Mouse (Mus musculus) intestine, embryonic 14.5 days (tissue): Measurements from ENCODE around the gene Pmm1. TPM values are rescaled to one million over a fixed set of nuclear protein-coding genes. Genes with fewer than 3 reads are reported as not detected.

Source experiments
- ATAC-seq: fragments of 200-750 bp; cut with Nextera tagmentation; replicated peaks from 2 replicates; pipeline ENCODE4 v1.8.0; 2017; ENCODE audit warnings: low read depth, moderate number of reproducible peaks, moderate TSS enrichment, moderate library complexity; ENCODE audit not compliant: low FRiP score, low TSS enrichment
- DNase-seq: peaks from one replicate; pipeline ENCODE4 v3.0.0-alpha.2; 2018; ENCODE audit warnings: low spot score
- H3K27ac ChIP-seq: fragments of 300-500 bp; sonication (generic); 2 replicates; pipeline ENCODE4 v1.5.1; 2014; ENCODE audit warnings: low read depth, mild to moderate bottlenecking, control low read depth
- H3K27me3 ChIP-seq: fragments of 300-500 bp; sonication (generic); replicated peaks from 2 replicates; pipeline ENCODE4 v1.6.1; 2014; ENCODE audit warnings: low read length, control low read depth; ENCODE audit not compliant: control insufficient read depth, insufficient read depth
- H3K36me3 ChIP-seq: fragments of 300-500 bp; sonication (generic); 2 replicates; pipeline ENCODE4 v1.6.1; 2014; ENCODE audit warnings: low read length, control low read depth; ENCODE audit not compliant: control insufficient read depth, insufficient read depth
- H3K4me1 ChIP-seq: fragments of 300-500 bp; sonication (generic); replicated peaks from 2 replicates; pipeline ENCODE4 v1.6.1; 2014; ENCODE audit warnings: low read length, control low read depth, mixed read lengths; ENCODE audit not compliant: control insufficient read depth, insufficient read depth
- H3K4me2 ChIP-seq: fragments of 300-500 bp; sonication (generic); 2 replicates; pipeline ENCODE4 v1.6.1; 2014; ENCODE audit warnings: low read length
- H3K4me3 ChIP-seq: fragments of 300-500 bp; sonication (generic); 2 replicates; pipeline ENCODE4 v1.5.1; 2014; ENCODE audit warnings: low read depth, low read length, control low read depth, mixed read lengths
- H3K9ac ChIP-seq: fragments of 300-500 bp; sonication (generic); 2 replicates; pipeline ENCODE4 v1.6.1; 2014; ENCODE audit warnings: mild to moderate bottlenecking, low read length
- H3K9me3 ChIP-seq: fragments of 300-500 bp; sonication (generic); 2 replicates; pipeline ENCODE4 v1.6.1; 2016; ENCODE audit warnings: low read length, control low read depth; ENCODE audit not compliant: control insufficient read depth
- WGBS: fragments of 180-500 bp; shearing (Covaris S2); extraction: QIAGEN DNeasy Blood & Tissue Kit; methylation state at CpG from one replicate; pipeline ENCODE4 v1.1.7; 2014; 5-methylcytosine and 5-hydroxymethylcytosine counted together
- polyA plus RNA-seq: library from polyadenylated mRNA; unstranded; fragments of >200 nt; fragmentation: Nextera tagmentation; extraction: Ambion mirVana; gene quantifications from 2 replicates; pipeline ENCODE4 v1.2.1, GENCODE M21; 2014

The Pmm1 gene
- polyA plus RNA-seq, 1 experiment from 2014 or later = 25.8 TPM

DNA sequence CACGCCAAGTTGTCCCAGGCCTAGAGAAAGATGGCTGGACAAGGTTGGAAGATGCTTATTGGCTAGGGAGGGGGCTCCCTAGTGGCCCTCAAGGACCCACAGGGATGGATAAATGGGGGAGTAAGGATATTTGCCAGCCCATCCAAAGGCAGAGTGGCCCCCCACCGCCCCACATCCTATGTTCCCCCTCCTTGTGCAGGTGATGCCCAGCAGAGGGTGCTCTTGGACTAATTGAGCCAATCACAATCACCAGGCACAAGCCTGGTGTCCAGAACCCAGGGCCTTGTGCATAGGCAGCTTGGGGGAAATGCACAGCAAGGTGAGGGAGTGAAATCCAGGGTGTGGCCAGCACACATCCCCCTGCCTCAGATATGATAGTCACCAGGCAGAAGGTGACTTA, 22.5 kb downstream of the Pmm1 start:
- peaks cover 17% of the 10 kb centered on the region for H3K4me1 ChIP-seq
- H3K27me3 ChIP-seq = no peaks in the 10 kb centered on the region
- DNase-seq (peak; percentile 65), ATAC-seq (no peak)
- H3K9me3 ChIP-seq = no peaks in the 10 kb centered on the region
- H3K4me2 ChIP-seq = peak overlapping the region; percentile 77
- H3K36me3 ChIP-seq = no peaks in the 10 kb centered on the region
- H3K9ac ChIP-seq = no peak overlapping the region
- no peak overlapping the region for H3K27ac ChIP-seq
- WGBS = 53% methylated on average over 2 of the region's 2 CpGs
- no peak overlapping the region for H3K4me3 ChIP-seq

DNA sequence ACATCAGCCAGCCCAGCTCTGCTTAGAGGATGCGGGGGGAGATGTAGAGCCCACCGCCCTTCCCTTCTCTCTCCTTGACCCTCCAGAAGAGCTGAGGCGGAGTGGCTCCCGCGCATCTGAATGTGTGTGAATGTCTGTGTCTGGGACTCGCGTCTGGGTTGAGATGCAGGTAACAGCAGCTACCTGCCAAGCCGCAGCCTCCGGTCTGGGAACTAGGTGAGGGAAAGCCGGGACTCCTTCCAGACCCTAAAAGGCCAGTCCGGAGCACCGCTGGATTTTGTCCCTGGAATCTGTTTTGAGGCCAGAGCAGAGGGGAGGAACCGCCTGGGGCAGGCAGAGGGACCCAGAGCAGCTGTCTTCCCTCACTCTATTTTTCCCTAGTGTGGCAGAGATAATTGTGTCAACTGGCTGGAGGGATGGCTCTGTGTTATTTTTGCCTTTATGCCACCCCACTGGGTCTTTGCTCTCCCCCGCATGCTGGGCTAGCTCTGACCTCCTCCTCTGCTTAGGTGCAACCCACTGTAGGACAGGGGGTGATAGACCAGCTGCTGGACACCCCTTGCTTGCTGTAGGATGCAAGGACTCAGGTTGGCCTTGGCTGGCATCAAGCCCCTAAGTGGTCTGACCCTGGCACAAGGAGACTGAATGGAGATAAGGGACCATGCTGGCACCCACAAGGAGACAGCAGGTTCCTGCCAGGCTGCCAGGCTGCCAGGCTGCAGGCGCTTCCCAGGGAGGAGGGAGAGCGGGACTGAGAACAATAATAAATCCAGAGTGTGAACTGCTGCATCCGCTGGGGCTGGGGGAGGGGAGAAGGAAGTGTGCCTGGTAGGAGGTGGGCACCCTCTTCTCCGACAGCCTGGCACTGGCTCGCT, 23.4 kb downstream of the Pmm1 start:
- ATAC-seq = peak; percentile 7; the same call in 1 of the 2 replicates
- H3K27me3 ChIP-seq = no peaks in the 10 kb centered on the region
- H3K4me1 ChIP-seq = peaks cover 19% of the 10 kb centered on the region
- H3K9me3 ChIP-seq = no peaks in the 10 kb centered on the region
- peak overlapping the region; percentile 50 for H3K4me3 ChIP-seq
- H3K4me2 ChIP-seq = peak overlapping the region; percentile 77
- WGBS = 9% methylated on average over 19 of the region's 19 CpGs
- peak; percentile 66 for DNase-seq
- H3K27ac ChIP-seq = peak overlapping the region; percentile 73
- H3K36me3 ChIP-seq = no peaks in the 10 kb centered on the region
- H3K9ac ChIP-seq = peak overlapping the region; percentile 50

DNA sequence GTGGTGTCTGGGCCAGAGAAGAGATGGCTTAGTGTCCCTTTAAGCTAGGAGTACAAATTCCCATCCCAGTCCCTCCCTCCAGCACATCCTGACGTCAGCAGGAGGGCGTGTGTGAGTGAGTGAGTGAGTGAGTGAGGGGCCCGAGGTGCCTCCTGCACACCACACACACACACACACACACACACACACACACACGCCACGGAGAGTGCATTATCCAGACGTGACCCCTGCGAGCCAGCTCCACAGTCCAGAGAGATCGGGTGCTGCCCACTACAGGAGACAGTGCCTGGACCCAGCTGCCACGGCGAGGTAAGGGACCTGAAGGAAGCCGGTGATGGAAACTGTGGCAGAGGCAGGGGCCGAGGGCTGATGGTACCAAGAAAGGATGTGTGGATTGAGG, 24.1 kb downstream of the Pmm1 start, which contains the start of gene Csdc2:
Csdc2 (plus strand) TSS at position 81 of the 400 bp plus-strand sequence.
- peak within 1 kb of the TSS; percentile 50 for H3K9ac ChIP-seq
- no peaks in the 10 kb centered on the region for H3K9me3 ChIP-seq
- peak; percentile 70 for ATAC-seq
- peak within 1 kb of the TSS; percentile 73 for H3K27ac ChIP-seq
- no peaks in the 10 kb centered on the region for H3K27me3 ChIP-seq
- under 1% methylated on average over 12 of the region's 12 CpGs for WGBS
- H3K36me3 ChIP-seq = no peaks in the 10 kb centered on the region
- peak; percentile 83 for DNase-seq
- peaks cover 19% of the 10 kb centered on the region for H3K4me1 ChIP-seq
- peak within 1 kb of the TSS; percentile 50 for H3K4me3 ChIP-seq
- peak within 1 kb of the TSS; percentile 77 for H3K4me2 ChIP-seq

DNA sequence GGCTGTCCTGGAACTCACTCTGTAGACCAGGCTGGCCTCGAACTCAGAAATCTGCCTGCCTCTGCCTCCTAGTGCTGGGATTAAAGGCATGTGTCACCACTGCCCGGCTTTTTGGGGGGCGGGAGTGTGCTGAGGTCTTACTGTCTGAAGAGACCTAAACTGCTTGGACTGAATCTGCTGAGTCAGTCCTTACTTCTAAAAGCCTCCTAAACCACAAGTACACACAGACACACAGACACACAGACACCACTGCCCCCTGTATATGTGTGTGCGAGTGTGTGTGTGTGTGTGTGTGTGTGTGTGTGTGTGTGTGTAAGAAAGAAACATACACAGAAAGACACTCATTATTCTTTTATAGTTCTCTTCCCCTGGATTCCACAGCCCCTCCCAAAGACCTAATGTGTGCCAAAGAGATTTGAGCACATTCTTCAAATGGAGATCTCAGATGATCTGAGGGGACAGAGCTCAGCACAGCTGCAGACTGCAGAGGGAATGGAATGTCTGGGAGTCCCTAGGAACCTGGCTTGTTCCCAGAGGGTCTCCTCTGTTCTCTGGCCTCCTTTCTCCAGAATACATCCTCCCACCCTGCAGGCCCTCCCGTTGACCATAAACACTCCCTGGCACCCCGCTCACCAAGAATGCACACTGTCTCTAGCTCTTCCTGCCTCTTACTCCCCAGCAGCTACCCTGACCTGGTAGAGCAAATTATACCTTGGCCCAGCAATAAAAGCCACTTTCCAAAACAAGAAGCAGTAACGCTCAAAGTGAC, 24.7 kb downstream of the Pmm1 start:
- peak overlapping the region; percentile 50 for H3K4me3 ChIP-seq
- H3K27ac ChIP-seq = peak overlapping the region; percentile 73
- DNase-seq (no peak), ATAC-seq (0 out of 2 replicates have a peak, but pooled peaks have one; percentile 25)
- H3K9ac ChIP-seq = no peak overlapping the region
- no peaks in the 10 kb centered on the region for H3K9me3 ChIP-seq
- no peaks in the 10 kb centered on the region for H3K27me3 ChIP-seq
- peak overlapping the region; percentile 77 for H3K4me2 ChIP-seq
- peaks cover 19% of the 10 kb centered on the region for H3K4me1 ChIP-seq
- WGBS = 49% methylated on average over 7 of the region's 7 CpGs
- no peaks in the 10 kb centered on the region for H3K36me3 ChIP-seq

DNA sequence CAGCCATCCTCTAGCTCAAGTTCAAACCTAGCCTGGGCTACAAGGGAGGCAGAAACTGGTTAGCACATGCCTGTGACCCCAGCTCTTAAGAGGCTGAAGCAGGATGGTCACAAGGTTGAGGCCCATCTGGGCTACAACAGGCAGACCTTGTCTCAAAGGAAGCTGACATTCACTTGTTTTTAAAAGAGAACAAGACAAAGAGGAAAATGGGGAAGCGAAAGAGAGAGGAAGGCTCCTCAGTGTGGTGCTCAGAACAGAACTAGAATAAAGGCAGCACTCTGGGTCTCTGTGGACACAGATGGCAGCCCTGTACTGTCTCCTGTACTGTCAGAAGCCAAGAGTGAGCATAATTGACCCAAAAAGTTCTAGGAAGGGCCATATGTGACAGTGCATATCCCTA, 26.7 kb downstream of the Pmm1 start:
- Histone ChIP-seq H3K9ac (no peak overlapping the region), H3K27ac (no peak overlapping the region), H3K27me3 (no peaks in the 10 kb centered on the region), H3K9me3 (no peaks in the 10 kb centered on the region), H3K4me3 (no peak overlapping the region), H3K4me1 (peaks cover 19% of the 10 kb centered on the region), H3K4me2 (no peak overlapping the region), H3K36me3 (no peaks in the 10 kb centered on the region)
- no peak for DNase-seq
- 88% methylated on average over 1 of the region's 1 CpGs for WGBS
- no peak for ATAC-seq

DNA sequence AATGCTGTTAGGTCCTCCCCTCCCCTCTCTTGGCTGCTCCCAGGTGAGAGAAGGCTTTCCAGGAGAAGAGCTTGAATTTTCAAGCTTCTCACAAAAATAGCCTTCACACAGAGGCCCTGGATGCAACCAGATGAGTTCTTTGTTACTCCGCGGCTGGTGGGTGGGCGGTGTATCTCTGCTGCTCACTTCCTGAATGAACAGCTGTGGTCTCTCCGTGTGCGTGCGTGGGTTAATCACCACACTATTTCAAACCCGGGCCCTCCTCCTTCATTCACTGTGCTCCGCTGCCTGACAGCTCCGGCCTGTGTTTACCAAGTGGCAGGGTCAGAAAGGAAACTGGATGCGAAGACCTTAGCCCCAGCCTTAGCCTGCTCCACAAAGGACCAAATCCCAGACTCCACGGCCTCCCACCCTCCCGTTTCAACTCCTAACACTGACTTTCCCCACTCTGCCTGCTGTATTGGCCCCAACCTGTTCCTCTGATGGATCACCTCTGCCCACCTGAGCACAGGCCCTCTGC, 27.7 kb downstream of the Pmm1 start:
- H3K27me3 ChIP-seq = no peaks in the 10 kb centered on the region
- H3K9ac ChIP-seq = peak overlapping the region; percentile 20; the same call in 1 of the 2 replicates
- WGBS = 17% methylated on average over 12 of the region's 12 CpGs
- peaks cover 16% of the 10 kb centered on the region for H3K4me1 ChIP-seq
- H3K36me3 ChIP-seq = no peaks in the 10 kb centered on the region
- DNase-seq = no peak
- no peaks in the 10 kb centered on the region for H3K9me3 ChIP-seq
- no peak overlapping the region for H3K4me3 ChIP-seq
- peak overlapping the region; percentile 60; the same call in 1 of the 2 replicates for H3K27ac ChIP-seq
- 0 out of 2 replicates have a peak overlapping the region, but pooled peaks have one; percentile 16 for H3K4me2 ChIP-seq
- ATAC-seq = no peak

DNA sequence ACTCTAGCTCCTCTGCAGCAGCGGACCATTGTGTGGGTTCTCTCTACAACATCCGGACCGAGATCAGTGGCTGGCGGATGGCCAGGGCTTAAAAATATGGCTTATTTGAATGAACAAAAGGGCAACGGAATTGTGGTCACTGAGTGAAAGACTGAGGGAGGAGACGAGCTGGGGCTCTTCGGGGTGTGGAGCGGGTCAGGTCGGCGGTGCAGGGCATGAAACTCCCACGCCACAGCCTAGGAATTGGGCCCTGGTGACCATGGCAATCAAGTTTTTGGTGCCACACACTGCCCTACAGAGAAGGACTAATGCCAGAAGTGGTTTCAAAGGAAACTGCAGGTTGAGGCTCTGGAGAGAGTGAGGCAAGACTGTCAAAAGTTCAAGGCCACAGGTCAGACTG, 32.5 kb downstream of the Pmm1 start:
- Histone ChIP-seq H3K36me3 (0 out of 2 replicates have a peak, but pooled peaks cover 3% of the 10 kb centered on the region), H3K4me1 (peaks cover 16% of the 10 kb centered on the region), H3K4me2 (no peak overlapping the region; the same call in 1 of the 2 replicates), H3K4me3 (no peak overlapping the region), H3K27ac (no peak overlapping the region), H3K9me3 (no peaks in the 10 kb centered on the region), H3K27me3 (no peaks in the 10 kb centered on the region), H3K9ac (no peak overlapping the region)
- no peak for DNase-seq
- ATAC-seq = no peak
- WGBS = 57% methylated on average over 11 of the region's 11 CpGs

DNA sequence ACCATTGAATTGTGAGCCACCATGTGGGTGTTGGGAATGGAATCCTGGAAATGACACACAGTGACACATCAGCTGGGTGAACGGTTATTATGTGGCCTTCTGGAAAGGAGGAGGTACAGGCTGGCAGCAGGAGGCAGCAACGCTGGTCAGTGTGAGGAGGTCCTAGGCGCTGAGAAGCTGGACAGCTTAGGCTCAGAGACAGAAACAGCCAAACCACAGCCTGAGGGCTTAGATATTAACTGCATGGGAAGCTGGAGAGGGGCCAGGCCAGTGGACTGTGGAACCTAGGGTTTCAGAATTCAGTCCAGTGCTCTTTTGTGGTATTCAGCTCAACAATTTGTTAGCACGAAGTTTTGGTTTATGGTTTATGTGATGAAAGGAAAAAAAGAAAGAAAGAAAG, 33.0 kb downstream of the Pmm1 start:
- H3K9me3 ChIP-seq = no peaks in the 10 kb centered on the region
- WGBS = 61% methylated on average over 4 of the region's 4 CpGs
- H3K4me2 ChIP-seq = no peak overlapping the region
- ATAC-seq (no peak), DNase-seq (no peak)
- no peak overlapping the region for H3K9ac ChIP-seq
- no peak overlapping the region for H3K4me3 ChIP-seq
- H3K36me3 ChIP-seq = 0 out of 2 replicates have a peak, but pooled peaks cover 3% of the 10 kb centered on the region
- peaks cover 13% of the 10 kb centered on the region for H3K4me1 ChIP-seq
- H3K27me3 ChIP-seq = no peaks in the 10 kb centered on the region
- no peak overlapping the region for H3K27ac ChIP-seq
